Mouse (Mus musculus) intestine, embryonic 15.5 days (tissue): ENCODE data around the gene Trim24. TPM values are rescaled to one million over a fixed set of nuclear protein-coding genes. Genes with fewer than 3 reads are reported as not detected.

ENCODE experiments used
- ATAC-seq: fragments of 200-750 bp; cut with Nextera tagmentation; 2 replicates; pipeline ENCODE4 v1.8.0; 2017; ENCODE audit warnings: moderate TSS enrichment, moderate library complexity
- H3K27ac ChIP-seq: fragments of 300-500 bp; sonication (generic); 2 replicates; pipeline ENCODE4 v1.5.1; 2015; ENCODE audit warnings: mild to moderate bottlenecking, inconsistent platforms
- H3K27me3 ChIP-seq: fragments of 300-500 bp; sonication (generic); replicated peaks from 2 replicates; pipeline ENCODE4 v1.6.1; 2015; ENCODE audit warnings: inconsistent platforms
- H3K36me3 ChIP-seq: fragments of 300-500 bp; sonication (generic); 2 replicates; pipeline ENCODE4 v1.6.1; 2015; ENCODE audit warnings: inconsistent platforms
- H3K4me1 ChIP-seq: fragments of 300-500 bp; sonication (generic); replicated peaks from 2 replicates; pipeline ENCODE4 v1.6.1; 2015; ENCODE audit warnings: inconsistent platforms
- H3K4me2 ChIP-seq: fragments of 300-500 bp; sonication (generic); replicated peaks from 2 replicates; pipeline ENCODE4 v1.6.1; 2015; ENCODE audit warnings: mild to moderate bottlenecking, inconsistent platforms
- H3K4me3 ChIP-seq: fragments of 300-500 bp; sonication (generic); replicated peaks from 2 replicates; pipeline ENCODE4 v1.5.1; 2015; ENCODE audit warnings: inconsistent platforms
- H3K9ac ChIP-seq: fragments of 300-500 bp; sonication (generic); 2 replicates; pipeline ENCODE4 v1.6.1; 2015; ENCODE audit warnings: inconsistent platforms
- H3K9me3 ChIP-seq: fragments of 300-500 bp; sonication (generic); 2 replicates; pipeline ENCODE4 v1.6.1; 2016; ENCODE audit warnings: inconsistent platforms
- WGBS: fragments of 180-500 bp; shearing (Covaris S2); methylation state at CpG from one replicate; pipeline ENCODE4 v1.1.7; 2015; 5-methylcytosine and 5-hydroxymethylcytosine counted together
- polyA plus RNA-seq: library from polyadenylated mRNA; unstranded; fragments of >200 nt; fragmentation: Nextera tagmentation; extraction: Ambion mirVana; gene quantifications from 2 replicates; pipeline ENCODE4 v1.2.1, GENCODE M21; 2015

Trim24 gene
- polyA plus RNA-seq, 1 experiment from 2014 or later = 9.0 TPM

GRCm38 (mm10) chr6:37967386-37967785 lies 96.8 kb downstream of the Trim24 start:
- Histone ChIP-seq H3K9me3 (no peaks in the 10 kb centered on the region), H3K27me3 (no peaks in the 10 kb centered on the region), H3K4me1 (no peaks in the 10 kb centered on the region), H3K4me2 (no peak overlapping the region), H3K4me3 (no peak overlapping the region), H3K36me3 (peaks cover 8% of the 10 kb centered on the region), H3K27ac (no peak overlapping the region), H3K9ac (no peak overlapping the region)
- 65% methylated on average over 4 of the region's 4 CpGs for WGBS
- ATAC-seq = no peak

- Histone ChIP-seq H3K27ac (no peak overlapping the region), H3K4me2 (no peak overlapping the region), H3K4me3 (no peak overlapping the region), H3K27me3 (no peaks in the 10 kb centered on the region), H3K36me3 (no peaks in the 10 kb centered on the region), H3K9ac (no peak overlapping the region), H3K9me3 (no peaks in the 10 kb centered on the region), H3K4me1 (no peaks in the 10 kb centered on the region)
- WGBS = 17% methylated on average over 6 of the region's 6 CpGs
- ATAC-seq = no peak
These were observed 136.8 kb downstream of the Trim24 start for GRCm38 (mm10) chr6:38007459-38007858.

GRCm38 (mm10) chr6:38012829-38013228 lies 142.2 kb downstream of the Trim24 start:
- WGBS = 98% methylated on average over 2 of the region's 2 CpGs

More at GRCm38 (mm10) chr6:38012829-38013228, 142.2 kb downstream of the Trim24 start:
- Histone ChIP-seq H3K4me2 (no peak overlapping the region), H3K4me3 (no peak overlapping the region), H3K9ac (no peak overlapping the region), H3K27me3 (no peaks in the 10 kb centered on the region), H3K9me3 (no peaks in the 10 kb centered on the region), H3K27ac (no peak overlapping the region), H3K36me3 (no peaks in the 10 kb centered on the region), H3K4me1 (no peaks in the 10 kb centered on the region)
- ATAC-seq = no peak

Other genes with a start within 250 kb of the Trim24 start
- gene Svopl, start 176.2 kb downstream of the Trim24 start, polyA plus RNA-seq = 0.30 and 0.83 TPM in 2 replicates
- 0.57 TPM in 1 of 2 replicates, not detected in the other for gene Tmem213, start 238.4 kb downstream of the Trim24 start, polyA plus RNA-seq